Mouse (Mus musculus) hindbrain, postnatal 0 days (tissue): Measurements from ENCODE around the gene Unk. TPM values are rescaled to one million over a fixed set of nuclear protein-coding genes. Genes with fewer than 3 reads are reported as not detected.
"Not testable (repeated sequence)": the region's sequence is repeated elsewhere in the genome, so short reads cannot be mapped to it uniquely, and the experiment has no call there.

Experiments used
- ATAC-seq: fragments of 200-750 bp; cut with Nextera tagmentation; 2 replicates; pipeline ENCODE4 v1.8.0; 2017; ENCODE audit warnings: mild to moderate bottlenecking, moderate TSS enrichment, moderate library complexity
- DNase-seq: peaks from one replicate; pipeline ENCODE4 v3.0.0-alpha.2; 2015; ENCODE audit warnings: low spot score
- H3K27ac ChIP-seq: fragments of 300-500 bp; sonication (generic); 2 replicates; pipeline ENCODE4 v1.5.1; 2014; ENCODE audit warnings: mild to moderate bottlenecking
- H3K27me3 ChIP-seq: fragments of 300-500 bp; sonication (generic); 2 replicates; pipeline ENCODE4 v1.6.1; 2014; ENCODE audit warnings: low read length, mixed read lengths; ENCODE audit not compliant: insufficient read depth
- H3K36me3 ChIP-seq: fragments of 300-500 bp; sonication (generic); 2 replicates; pipeline ENCODE4 v1.6.1; 2014; ENCODE audit warnings: low read length, mixed read lengths; ENCODE audit not compliant: insufficient read depth
- H3K4me1 ChIP-seq: fragments of 300-500 bp; sonication (generic); 2 replicates; pipeline ENCODE4 v1.6.1; 2014; ENCODE audit warnings: antibody characterized with exemption, low read length, mixed read lengths; ENCODE audit not compliant: insufficient read depth
- H3K4me2 ChIP-seq: fragments of 300-500 bp; sonication (generic); 2 replicates; pipeline ENCODE4 v1.6.1; 2014; ENCODE audit warnings: low read depth, mild to moderate bottlenecking, low read length, moderate library complexity, mixed read lengths
- H3K4me3 ChIP-seq: fragments of 300-500 bp; sonication (generic); 2 replicates; pipeline ENCODE4 v1.5.1; 2014; ENCODE audit warnings: low read length
- H3K9ac ChIP-seq: fragments of 300-500 bp; sonication (generic); replicated peaks from 2 replicates; pipeline ENCODE4 v1.6.1; 2014; ENCODE audit warnings: mild to moderate bottlenecking, low read length, moderate library complexity, mixed read lengths
- H3K9me3 ChIP-seq: fragments of 300-500 bp; sonication (generic); 2 replicates; pipeline ENCODE4 v1.6.1; 2016; ENCODE audit warnings: low read length, mixed read lengths
- CTCF ChIP-seq: IDR thresholded peaks from 2 replicates; pipeline ENCODE4 v1.5.1; 2016; ENCODE audit warnings: antibody characterized with exemption, control low read depth, low read depth
- WGBS: fragments of 180-500 bp; shearing (Covaris S2); extraction: QIAGEN DNeasy Blood & Tissue Kit; methylation state at CpG from one replicate; pipeline ENCODE4 v1.1.7; 2014; 5-methylcytosine and 5-hydroxymethylcytosine counted together
- polyA plus RNA-seq: library from polyadenylated mRNA; unstranded; fragments of >200 nt; fragmentation: Nextera tagmentation; extraction: Ambion mirVana; gene quantifications from 2 replicates; pipeline ENCODE4 v1.2.1, GENCODE M21; 2015
- total RNA-seq: library from RNA; depleted of rRNA; stranded (reverse); fragments of >200 nt; gene quantifications from 2 replicates; pipeline ENCODE4 v1.2.3, GENCODE M21; 2014

Unk gene
- total and polyA plus RNA-seq, 2 experiments from 2014 or later: 24.5 to 47.1 TPM

- no peak overlapping the region for H3K9ac ChIP-seq
- H3K36me3 ChIP-seq: no peaks in the 10 kb centered on the region
- H3K27ac ChIP-seq: peak overlapping the region; percentile 70; the same call in 1 of the 2 replicates
- ATAC-seq (no peak), DNase-seq (no peak)
- 72% methylated on average over 8 of the region's 8 CpGs for WGBS
- no peaks in the 10 kb centered on the region for H3K9me3 ChIP-seq
- H3K4me3 ChIP-seq: no peak overlapping the region
- H3K4me2 ChIP-seq: no peak overlapping the region
- H3K27me3 ChIP-seq: no peaks in the 10 kb centered on the region
- no peak for TF ChIP-seq CTCF
- H3K4me1 ChIP-seq: peaks cover 10% of the 10 kb centered on the region
Observed at GRCm38 (mm10) chr11:116010146-116010545, 20.0 kb upstream of the Unk start.

- Histone ChIP-seq H3K27ac (0 out of 2 replicates have a peak overlapping the region, but pooled peaks have one; percentile 70), H3K4me1 (peaks cover 6% of the 10 kb centered on the region), H3K9me3 (no peaks in the 10 kb centered on the region), H3K4me2 (no peak overlapping the region), H3K36me3 (no peaks in the 10 kb centered on the region), H3K27me3 (no peaks in the 10 kb centered on the region), H3K4me3 (no peak overlapping the region), H3K9ac (no peak overlapping the region)
- DNase-seq: no peak
- no peak for ATAC-seq
- TF ChIP-seq CTCF: no peak
- 75% methylated on average over 5 of the region's 5 CpGs for WGBS
Observed at GRCm38 (mm10) chr11:116010948-116011347, 19.2 kb upstream of the Unk start.

- peak overlapping the region; percentile 51 for H3K4me3 ChIP-seq
- TF ChIP-seq CTCF: no peak
- no peaks in the 10 kb centered on the region for H3K27me3 ChIP-seq
- H3K27ac ChIP-seq: peak overlapping the region; percentile 84; the same call in 1 of the 2 replicates
- DNase-seq: no peak
- 34% methylated on average over 14 of the region's 14 CpGs for WGBS
- peaks cover 6% of the 10 kb centered on the region for H3K4me1 ChIP-seq
- peak overlapping the region; percentile 70 for H3K4me2 ChIP-seq
- no peaks in the 10 kb centered on the region for H3K36me3 ChIP-seq
- H3K9ac ChIP-seq: peak overlapping the region; percentile 57
- H3K9me3 ChIP-seq: no peaks in the 10 kb centered on the region
- no peak for ATAC-seq
Observed at GRCm38 (mm10) chr11:116011529-116012261, 18.4 kb upstream of the Unk start.

- H3K4me3 ChIP-seq: peak within 1 kb of the TSS; percentile 51
- WGBS: under 1% methylated on average over 53 of the region's 55 CpGs
- H3K27ac ChIP-seq: peak within 1 kb of the TSS; percentile 84
- ATAC-seq (peak; percentile 86), DNase-seq (peak; percentile 87)
- H3K4me1 ChIP-seq: peaks cover 6% of the 10 kb centered on the region
- no peaks in the 10 kb centered on the region for H3K9me3 ChIP-seq
- no peaks in the 10 kb centered on the region for H3K36me3 ChIP-seq
- no peaks in the 10 kb centered on the region for H3K27me3 ChIP-seq
- H3K9ac ChIP-seq: peak within 1 kb of the TSS; percentile 57
- no peak for TF ChIP-seq CTCF
- H3K4me2 ChIP-seq: peak within 1 kb of the TSS; percentile 70
Observed at GRCm38 (mm10) chr11:116012262-116012947, 17.7 kb upstream of the Unk start, which contains the start of gene Galk1. TSS of gene Galk1 (minus strand) at chr11:116012719.

GRCm38 (mm10) chr11:116014821-116015220, 15.3 kb upstream of the Unk start:
- WGBS: 64% methylated on average over 8 of the region's 8 CpGs

GRCm38 (mm10) chr11:116018106-116018505, 12.0 kb upstream of the Unk start:
- H3K4me3 ChIP-seq: no peak overlapping the region
- ATAC-seq (peak; percentile 44; the same call in 1 of the 2 replicates), DNase-seq (peak; percentile 67)
- no peaks in the 10 kb centered on the region for H3K27me3 ChIP-seq
- no peak overlapping the region for H3K4me2 ChIP-seq
- H3K36me3 ChIP-seq: peaks cover 9% of the 10 kb centered on the region
- H3K9me3 ChIP-seq: no peaks in the 10 kb centered on the region
- 28% methylated on average over 6 of the region's 6 CpGs for WGBS
- peaks cover 8% of the 10 kb centered on the region; the same call in 1 of the 2 replicates for H3K4me1 ChIP-seq
- H3K27ac ChIP-seq: no peak overlapping the region
- TF ChIP-seq CTCF: peak; percentile 73
- no peak overlapping the region for H3K9ac ChIP-seq

More at GRCm38 (mm10) chr11:116014821-116015220, 15.3 kb upstream of the Unk start:
- H3K36me3 ChIP-seq: no peaks in the 10 kb centered on the region
- H3K4me1 ChIP-seq: peaks cover 6% of the 10 kb centered on the region
- no peak overlapping the region for H3K27ac ChIP-seq
- no peak for TF ChIP-seq CTCF
- no peak for ATAC-seq
- no peak overlapping the region for H3K4me2 ChIP-seq
- H3K9ac ChIP-seq: no peak overlapping the region
- H3K4me3 ChIP-seq: no peak overlapping the region
- H3K9me3 ChIP-seq: no peaks in the 10 kb centered on the region
- DNase-seq: no peak
- H3K27me3 ChIP-seq: no peaks in the 10 kb centered on the region

- not testable (repeated sequence) for H3K4me3 ChIP-seq, H3K9ac ChIP-seq, H3K4me2 ChIP-seq, H3K36me3 ChIP-seq, H3K4me1 ChIP-seq, ATAC-seq, H3K27me3 ChIP-seq, DNase-seq, H3K9me3 ChIP-seq, H3K27ac ChIP-seq
- WGBS: 91% methylated on average over 4 of the region's 4 CpGs
Observed at GRCm38 (mm10) chr11:116018867-116019266, 11.3 kb upstream of the Unk start.
